Mouse (Mus musculus): ENCODE measurements around the gene Dna2.
"Not testable (repeated sequence)": the region's sequence is repeated elsewhere in the genome, so short reads cannot be mapped to it uniquely, and the experiment has no call there.

Dna2 gene

GRCm38 (mm10) chr10:62946738-62947471 lies at the start of gene Dna2:
Dna2 (plus strand) TSS chr10:62947026.
- peak; percentile 91 for DNase-seq (ENCODE audit: low spot score)

GRCm38 (mm10) chr10:62897437-62897836 lies 49.4 kb upstream of the Dna2 start:
- no peak for DNase-seq (ENCODE audit: low spot score)

DNA sequence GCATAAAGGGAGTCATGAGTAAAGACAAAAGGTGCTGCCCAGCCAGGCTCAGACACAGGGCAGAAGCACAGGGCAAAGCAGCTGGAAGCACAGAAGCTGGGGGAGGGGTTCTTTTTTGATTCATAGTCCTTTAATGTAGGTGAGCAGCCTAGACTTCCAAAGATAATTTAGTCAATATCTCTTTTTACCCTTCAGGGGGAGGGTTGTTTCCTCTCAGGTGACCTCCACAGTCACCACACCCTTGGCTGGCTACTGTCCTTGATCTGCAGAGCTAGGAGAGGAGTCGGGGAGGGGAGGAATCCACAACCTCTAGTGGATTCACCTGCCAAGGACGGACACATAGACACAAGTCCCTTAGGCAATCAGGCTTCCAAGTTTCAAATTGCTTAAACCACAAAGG lies 48.8 kb upstream of the Dna2 start:
- no peak for DNase-seq (ENCODE audit: low spot score)

DNA sequence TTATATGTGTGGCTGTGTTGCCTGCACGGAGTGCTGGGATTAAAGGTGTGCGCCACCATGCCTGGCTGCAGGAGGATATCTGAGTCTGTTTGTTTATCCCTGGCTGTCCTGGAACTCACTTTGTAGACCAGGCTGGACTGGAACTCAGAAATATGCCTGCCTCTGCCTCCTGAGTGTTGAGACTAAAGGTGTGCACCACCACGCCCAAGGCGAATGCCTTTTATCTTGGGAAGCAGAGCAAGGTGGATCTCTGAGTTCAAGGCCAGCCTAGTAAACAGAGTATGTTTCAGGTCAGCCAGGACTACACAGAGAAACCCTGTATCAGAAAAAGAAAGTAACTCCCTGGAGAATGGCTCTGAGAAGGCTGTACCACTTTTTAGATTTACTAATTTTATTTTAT lies 46.7 kb upstream of the Dna2 start:
- DNase-seq (ENCODE audit: low spot score) = no peak

- no peak for DNase-seq (ENCODE audit: low spot score)
These were observed 45.0 kb upstream of the Dna2 start for GRCm38 (mm10) chr10:62901826-62902225.

DNA sequence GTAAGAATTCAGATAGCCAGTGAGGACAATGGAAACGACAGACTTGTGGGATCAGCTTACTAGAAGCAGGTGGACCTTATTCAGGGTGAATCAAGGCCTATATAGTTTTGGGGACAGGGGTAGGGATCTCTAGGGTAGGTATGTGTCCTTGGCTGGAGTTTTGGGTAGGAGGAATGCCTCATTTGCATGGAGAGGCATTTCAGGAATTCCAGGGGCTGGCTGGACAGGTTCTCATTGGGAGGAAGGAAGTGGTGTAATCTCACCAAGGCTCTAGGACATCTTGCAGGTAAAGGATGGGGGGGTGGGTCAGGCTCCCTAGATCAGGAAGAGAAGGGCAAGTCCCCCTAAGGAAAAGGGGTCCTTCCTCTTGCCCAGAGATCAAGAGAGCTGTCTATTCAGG lies 44.0 kb upstream of the Dna2 start:
- DNase-seq (ENCODE audit: low spot score) = no peak

GRCm38 (mm10) chr10:62906336-62906735 lies 40.5 kb upstream of the Dna2 start:
- DNase-seq (ENCODE audit: low spot score) = no peak

GRCm38 (mm10) chr10:62908896-62909295 lies 37.9 kb upstream of the Dna2 start, which contains the start of gene Tet1:
Tet1 (minus strand) TSS chr10:62908996.
- not testable (repeated sequence) for DNase-seq (ENCODE audit: low spot score)

DNA sequence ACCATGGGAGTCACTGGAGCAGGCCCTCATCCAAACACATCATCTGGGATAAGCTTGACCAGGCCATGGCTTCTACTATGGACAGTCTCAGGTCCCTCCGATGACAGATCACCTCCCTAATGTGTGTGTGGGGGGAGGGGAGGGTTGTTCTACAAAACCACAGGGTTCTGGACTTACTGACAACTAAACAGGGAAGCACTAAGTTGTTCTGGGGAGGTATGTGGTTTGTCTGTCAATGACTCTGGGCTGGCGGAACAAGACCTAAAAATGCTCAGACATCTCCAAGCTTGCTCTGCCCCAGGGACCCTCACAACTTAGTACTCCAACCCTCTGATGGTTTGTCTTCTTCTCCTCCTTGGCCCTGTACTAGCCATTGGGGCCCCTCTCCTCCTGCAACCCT lies 35.7 kb upstream of the Dna2 start:
- DNase-seq (ENCODE audit: low spot score) = no peak

GRCm38 (mm10) chr10:62918985-62919384 lies 27.8 kb upstream of the Dna2 start:
- DNase-seq (ENCODE audit: low spot score) = no peak

DNA sequence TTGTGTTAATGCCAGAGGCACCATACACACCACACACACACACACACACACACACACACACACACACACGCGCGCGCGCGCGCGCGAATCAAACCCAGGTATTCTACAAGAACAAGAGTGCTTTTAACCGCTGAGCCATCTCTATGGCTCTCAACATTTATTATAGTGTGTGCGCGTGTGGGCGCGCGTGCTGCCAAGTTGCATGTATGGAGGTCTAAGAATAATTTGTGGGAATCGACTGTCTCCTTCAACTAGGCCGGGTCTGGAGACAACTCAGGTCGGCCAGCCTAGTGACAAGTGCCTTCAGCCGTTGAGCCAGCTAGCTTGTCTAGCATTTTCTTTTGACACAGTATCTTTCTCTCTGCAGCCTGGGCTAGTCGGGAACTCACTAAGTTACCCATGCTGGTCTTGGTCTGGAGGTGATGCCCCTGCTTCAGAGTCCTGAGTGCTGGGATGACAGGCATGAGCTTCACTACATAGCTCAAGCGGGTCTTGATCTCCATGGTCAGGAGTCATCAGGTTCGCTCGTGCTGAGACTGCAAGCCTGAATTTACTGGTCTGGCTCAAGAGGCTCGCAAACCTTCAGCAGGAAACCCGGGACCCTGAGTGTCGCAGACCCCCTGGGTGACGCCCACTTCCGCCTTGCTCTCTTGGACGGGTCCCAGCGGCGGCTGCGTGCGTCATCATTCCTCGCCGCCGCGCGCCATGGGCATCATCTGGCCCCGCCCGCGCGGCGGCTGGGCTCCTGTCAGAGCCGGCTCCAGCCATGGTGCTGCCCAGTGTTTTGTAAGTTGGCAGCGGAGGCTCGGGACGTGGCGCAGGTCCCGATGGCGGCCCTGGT lies 26.7 kb upstream of the Dna2 start, which contains the start of gene Slc25a16:
Gene Slc25a16 (plus strand): TSS at position 709 of the 841 bp plus-strand sequence.
- DNase-seq (ENCODE audit: low spot score) = peak; percentile 94

DNA sequence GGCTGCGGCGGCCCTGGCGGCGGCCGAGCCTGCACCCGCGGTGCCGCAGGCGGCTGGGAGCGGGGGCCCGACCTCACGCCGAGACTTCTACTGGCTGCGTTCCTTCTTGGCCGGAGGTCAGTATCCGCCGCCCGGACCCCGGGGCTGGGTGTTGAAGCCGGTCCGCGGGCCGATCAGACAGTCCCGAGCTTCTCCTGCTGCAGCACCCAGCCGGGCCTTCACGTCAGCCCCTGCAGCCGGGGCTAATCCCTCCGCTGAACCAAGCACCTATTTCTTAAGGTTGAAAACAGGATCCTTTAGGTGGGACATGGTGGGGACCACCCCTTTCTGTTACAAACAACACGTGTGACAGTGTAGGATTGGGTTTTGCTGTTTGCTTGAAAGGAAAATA lies 26.1 kb upstream of the Dna2 start:
- DNase-seq (ENCODE audit: low spot score) = no peak

DNA sequence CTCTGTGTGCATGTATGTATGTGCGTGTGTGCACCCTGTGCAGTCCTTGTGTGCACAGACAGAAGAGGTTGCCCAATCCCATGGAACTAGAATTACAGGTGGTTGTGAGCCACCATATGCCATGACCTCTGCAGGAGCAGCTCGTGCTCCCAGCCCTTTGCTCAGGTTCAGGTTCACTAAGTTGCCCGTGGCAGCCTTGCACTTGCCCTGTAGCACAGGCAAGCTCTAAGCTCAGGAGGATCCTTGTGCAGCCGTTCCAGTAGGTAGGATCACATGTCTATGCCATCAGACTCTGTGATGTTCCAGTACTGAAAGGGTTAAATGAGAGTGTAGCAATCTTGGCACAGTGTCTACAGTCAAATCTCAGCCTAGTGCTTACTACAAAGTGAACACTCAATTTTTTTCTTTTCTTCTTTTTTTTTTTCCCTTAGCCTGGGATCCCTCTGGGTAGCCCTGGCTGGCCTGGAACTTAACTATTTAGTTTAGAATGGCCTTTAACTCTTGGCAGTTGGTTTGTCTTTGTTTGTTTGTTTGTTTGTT lies 22.7 kb upstream of the Dna2 start:
- no peak for DNase-seq (ENCODE audit: low spot score)

DNA sequence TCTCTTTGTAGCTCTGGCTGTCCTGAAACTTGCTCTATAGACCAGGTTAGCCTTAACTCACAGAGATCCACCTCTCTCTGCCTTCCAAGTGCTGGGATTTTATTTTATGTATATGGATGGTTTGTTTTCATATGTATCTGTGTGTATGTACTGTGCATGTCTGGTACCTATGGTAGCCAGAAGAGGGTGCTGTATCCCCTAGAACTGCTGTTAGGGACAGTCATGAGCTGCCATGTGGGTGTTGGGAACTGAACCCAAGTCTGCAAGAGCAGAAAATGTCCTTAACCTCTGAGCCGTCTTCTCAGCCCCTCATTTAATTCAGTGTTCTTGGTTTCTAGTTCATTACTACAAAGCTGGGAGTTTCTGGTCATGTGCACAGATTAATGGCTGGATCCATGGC lies 14.4 kb upstream of the Dna2 start:
- DNase-seq (ENCODE audit: low spot score) = no peak

- no peak for DNase-seq (ENCODE audit: low spot score)
These were observed 1.7 kb upstream of the Dna2 start for GRCm38 (mm10) chr10:62944975-62945580.

DNA sequence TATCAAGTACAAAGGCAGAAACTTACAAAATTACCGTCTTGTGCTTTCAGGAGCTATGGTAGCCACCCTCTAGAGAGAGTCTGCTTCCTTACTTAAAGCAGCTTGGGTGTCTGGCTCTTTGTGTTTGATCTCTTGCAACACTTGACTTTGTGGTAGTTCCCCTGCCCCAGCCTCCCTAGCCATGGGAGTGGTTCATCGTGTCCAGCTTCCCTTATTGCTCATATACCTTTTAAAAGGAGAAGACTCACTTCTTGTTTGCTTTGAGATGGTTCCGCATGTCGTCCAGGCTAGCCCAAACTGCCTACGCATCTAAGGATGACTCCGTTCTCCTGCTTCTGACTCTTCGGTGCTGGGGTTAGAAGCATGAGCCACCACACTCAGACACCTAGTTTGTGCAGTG lies 1.7 kb downstream of the Dna2 start:
- no peak for DNase-seq (ENCODE audit: low spot score)

DNA sequence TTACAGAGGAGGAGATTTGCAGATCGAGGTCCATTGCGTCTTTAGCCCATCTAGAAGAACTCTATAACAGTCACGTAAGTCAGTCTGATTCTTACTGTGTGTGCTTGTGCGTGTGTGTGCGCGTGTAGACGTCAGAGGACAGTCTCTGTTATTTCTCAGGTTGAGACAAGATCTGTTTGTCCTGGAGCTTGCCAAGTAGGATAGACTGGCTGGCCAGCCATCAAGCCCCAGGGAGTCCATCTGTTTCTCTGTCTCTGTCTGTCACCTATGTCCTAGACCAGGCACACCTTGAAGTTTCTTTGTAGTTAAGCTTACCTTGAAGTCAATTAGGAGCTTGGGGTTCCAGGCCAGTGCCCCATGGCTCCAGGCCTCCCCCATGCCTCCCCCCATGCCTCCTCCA lies 17.1 kb downstream of the Dna2 start:
- DNase-seq (ENCODE audit: low spot score) = no peak

GRCm38 (mm10) chr10:62965796-62966195 lies 19.0 kb downstream of the Dna2 start:
- no peak for DNase-seq (ENCODE audit: low spot score)

DNA sequence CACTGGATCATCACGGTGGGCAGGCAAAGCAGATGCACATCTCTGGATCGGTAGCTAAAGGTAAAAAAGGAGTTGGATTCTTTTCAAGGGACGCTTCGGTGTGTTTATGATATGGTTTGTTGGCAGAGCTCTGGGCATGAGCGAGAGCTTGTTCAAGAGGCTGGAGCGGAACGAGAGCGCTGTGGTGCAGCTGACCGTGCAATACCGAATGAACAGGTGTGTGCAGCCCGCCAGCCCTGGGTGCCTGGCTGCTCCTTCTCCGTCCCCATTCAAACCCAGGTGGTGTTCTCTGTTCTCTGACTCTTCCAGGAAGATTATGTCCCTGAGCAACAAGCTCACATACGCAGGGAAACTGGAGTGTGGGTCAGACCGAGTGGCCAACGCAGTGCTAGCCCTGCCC lies 19.5 kb downstream of the Dna2 start:
- no peak for DNase-seq (ENCODE audit: low spot score)

GRCm38 (mm10) chr10:62971821-62972220 lies 25.0 kb downstream of the Dna2 start:
- no peak for DNase-seq (ENCODE audit: low spot score)

DNA sequence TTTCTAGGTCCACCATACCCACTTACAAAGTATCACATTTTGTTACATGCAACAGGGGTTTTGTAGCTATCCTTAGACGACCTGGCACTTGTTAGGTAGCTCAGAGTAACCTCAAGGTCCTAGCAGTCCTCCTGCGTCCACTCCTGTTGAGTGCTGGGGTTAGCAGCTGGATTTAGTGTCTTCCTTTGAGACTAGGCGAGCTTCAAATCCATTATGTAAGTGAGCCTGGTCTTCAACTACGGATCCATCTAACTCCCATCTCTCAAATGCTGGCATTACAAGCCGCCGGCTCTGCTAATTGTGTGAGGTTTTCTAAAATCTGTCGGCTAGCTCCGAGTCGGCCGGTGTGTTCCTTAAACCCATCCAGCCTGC lies 32.8 kb downstream of the Dna2 start:
- DNase-seq (ENCODE audit: low spot score) = no peak

Data from MN1 (cell line).